Mouse (Mus musculus) thymus, postnatal 25 days (tissue): ENCODE results near the gene Mettl27.
"Not testable (repeated sequence)": the region's sequence is repeated elsewhere in the genome, so short reads cannot be mapped to it uniquely, and the experiment has no call there.

ENCODE experiments used
- DNase-seq: peaks from one replicate; pipeline ENCODE4 v3.0.0; 2022

The Mettl27 gene

GRCm38 (mm10) chr5:134959114-134959513, 26.9 kb downstream of the Mettl27 start:
- DNase-seq = no peak

- peak; percentile 52 for DNase-seq
Observed at GRCm38 (mm10) chr5:134960430-134960829, 28.3 kb downstream of the Mettl27 start.

GRCm38 (mm10) chr5:134961519-134961918, 29.4 kb downstream of the Mettl27 start:
- no peak for DNase-seq

- no peak for DNase-seq
Observed at GRCm38 (mm10) chr5:134963546-134963945, 31.4 kb downstream of the Mettl27 start.

- DNase-seq = not testable (repeated sequence)
Observed at GRCm38 (mm10) chr5:134964655-134965054, 32.5 kb downstream of the Mettl27 start.

- DNase-seq = peak; percentile 80
Observed at GRCm38 (mm10) chr5:134965473-134965851, 33.3 kb downstream of the Mettl27 start.

- peak; percentile 71 for DNase-seq
Observed at GRCm38 (mm10) chr5:134965852-134966821, 34.0 kb downstream of the Mettl27 start.

GRCm38 (mm10) chr5:134967164-134967944, 35.2 kb downstream of the Mettl27 start:
- no peak for DNase-seq

GRCm38 (mm10) chr5:134970671-134971070, 38.5 kb downstream of the Mettl27 start:
- DNase-seq = no peak

GRCm38 (mm10) chr5:134973081-134973480, 40.9 kb downstream of the Mettl27 start:
- DNase-seq = no peak

GRCm38 (mm10) chr5:134973526-134973925, 41.4 kb downstream of the Mettl27 start:
- no peak for DNase-seq

- no peak for DNase-seq
Observed at GRCm38 (mm10) chr5:134974294-134974693, 42.1 kb downstream of the Mettl27 start.

- no peak for DNase-seq
Observed at GRCm38 (mm10) chr5:134974921-134975320, 42.8 kb downstream of the Mettl27 start.

GRCm38 (mm10) chr5:134976164-134976563, 44.0 kb downstream of the Mettl27 start:
- DNase-seq = no peak

- DNase-seq = no peak
Observed at GRCm38 (mm10) chr5:134976577-134977250, 44.5 kb downstream of the Mettl27 start.

GRCm38 (mm10) chr5:134977837-134978236, 45.7 kb downstream of the Mettl27 start:
- DNase-seq = no peak

GRCm38 (mm10) chr5:134981149-134981548, 49.0 kb downstream of the Mettl27 start:
- DNase-seq = no peak

GRCm38 (mm10) chr5:134983111-134983510, 50.9 kb downstream of the Mettl27 start:
- no peak for DNase-seq

GRCm38 (mm10) chr5:134983771-134984170, 51.6 kb downstream of the Mettl27 start:
- DNase-seq = no peak

GRCm38 (mm10) chr5:134985633-134986297, 53.6 kb downstream of the Mettl27 start, which contains the start of gene Cldn3:
Gene Cldn3 (plus strand): TSS chr5:134986214.
- DNase-seq = no peak

- DNase-seq = no peak
Observed at GRCm38 (mm10) chr5:134986298-134987268, 54.4 kb downstream of the Mettl27 start.
